Mouse (Mus musculus): ENCODE measurements around the gene Ccdc38.

Gene Ccdc38

GRCm38 (mm10) chr10:93611419-93612007, 71.1 kb downstream of the Ccdc38 start:
- no peak for DNase-seq

- no peak for DNase-seq
Measured at GRCm38 (mm10) chr10:93614850-93615249, 74.4 kb downstream of the Ccdc38 start.

GRCm38 (mm10) chr10:93620438-93621179, 80.2 kb downstream of the Ccdc38 start:
- DNase-seq, result no peak

- DNase-seq, result no peak
Measured at GRCm38 (mm10) chr10:93623725-93624124, 83.3 kb downstream of the Ccdc38 start.

GRCm38 (mm10) chr10:93624151-93624550, 83.7 kb downstream of the Ccdc38 start:
- no peak for DNase-seq

GRCm38 (mm10) chr10:93630310-93630709, 89.9 kb downstream of the Ccdc38 start:
- no peak for DNase-seq

- no peak for DNase-seq
Measured at GRCm38 (mm10) chr10:93632086-93632485, 91.7 kb downstream of the Ccdc38 start.

- DNase-seq, result no peak
Measured at GRCm38 (mm10) chr10:93633563-93633962, 93.1 kb downstream of the Ccdc38 start.
